Mouse (Mus musculus) right cerebral cortex, adult 18-20 months (tissue): ENCODE measurements around the gene Rpl10-ps3.
A peak's percentile ranks its signal among the peaks of the same experiment; 100 is the strongest.

Experiments
- DNase-seq: peaks from one replicate; pipeline ENCODE4 v3.0.0; 2022; ENCODE audit warnings: mixed read lengths

Rpl10-ps3 gene

GRCm38 (mm10) chr9:50305666-50306402 is 38.9 kb downstream of the Rpl10-ps3 start:
- DNase-seq, result peak; percentile 47

- no peak for DNase-seq
These were observed 39.7 kb downstream of the Rpl10-ps3 start for GRCm38 (mm10) chr9:50305046-50305445.

- no peak for DNase-seq
These were observed 40.8 kb downstream of the Rpl10-ps3 start for GRCm38 (mm10) chr9:50304004-50304403.

- peak; percentile 71 for DNase-seq
These were observed 43.0 kb downstream of the Rpl10-ps3 start for GRCm38 (mm10) chr9:50301722-50302121.

- DNase-seq, result no peak
These were observed 46.4 kb downstream of the Rpl10-ps3 start for GRCm38 (mm10) chr9:50298389-50298788.
